Mouse (Mus musculus): ENCODE data around the gene Anxa11.
"Not testable (repeated sequence)": the region's sequence is repeated elsewhere in the genome, so short reads cannot be mapped to it uniquely, and the experiment has no call there.

Gene Anxa11

DNA sequence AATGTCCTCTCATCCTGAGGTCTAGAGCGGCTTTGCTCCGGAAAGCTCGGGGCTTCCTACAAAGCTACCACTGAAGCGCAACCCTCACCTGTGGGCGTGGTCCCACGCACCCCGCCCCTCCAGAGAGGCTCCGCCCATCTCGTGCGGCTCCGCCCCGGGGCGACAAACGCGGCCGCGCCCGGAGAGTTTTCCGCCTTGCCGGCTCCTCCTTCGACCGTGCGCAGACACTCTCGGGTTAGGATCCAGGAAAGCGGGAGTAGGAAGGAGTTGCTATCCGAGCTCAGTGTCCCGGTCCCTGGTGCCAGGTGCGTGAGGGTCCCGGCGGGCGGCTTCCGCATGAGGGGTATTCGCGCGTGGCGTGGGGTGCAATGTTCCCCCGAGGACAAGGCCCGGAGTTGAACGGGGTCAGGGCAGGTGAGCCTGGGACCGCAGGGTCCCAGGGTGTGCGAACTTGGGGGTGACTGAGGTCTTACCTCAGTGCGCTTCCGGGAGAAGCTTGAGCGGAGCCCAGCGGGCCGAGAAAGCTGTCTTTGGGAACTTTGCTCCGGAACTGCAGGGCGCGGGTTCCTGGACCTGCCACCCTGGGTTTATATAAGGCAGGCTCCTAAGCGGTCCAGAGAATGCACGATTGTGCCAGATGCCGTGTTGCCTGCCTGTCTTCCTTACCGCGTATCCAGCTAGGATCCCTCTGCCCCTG lies at the start of gene Anxa11:
TSS of gene Anxa11 (plus strand) at position 166 of the 697 bp plus-strand sequence.
- peak; percentile 48 for DNase-seq

DNA sequence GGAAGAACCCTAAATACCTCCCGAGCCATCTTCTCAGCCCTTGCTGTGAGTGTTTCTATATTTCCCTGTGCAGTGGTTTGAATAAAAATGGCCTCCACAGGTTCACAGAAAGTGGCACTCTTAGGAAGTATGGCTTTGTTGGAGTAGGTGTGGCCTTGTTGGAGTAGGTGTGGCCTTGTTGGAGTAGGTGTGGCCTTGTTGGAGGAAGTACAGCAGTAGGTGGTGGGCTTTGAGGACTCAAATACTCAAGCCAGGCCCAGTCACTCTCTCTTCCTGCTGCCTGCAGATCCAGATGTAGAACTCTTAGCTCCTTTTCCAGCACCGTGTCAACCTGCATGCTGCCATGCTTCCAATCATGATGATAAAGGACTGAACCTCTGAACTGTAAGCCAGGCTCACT lies 47.6 kb upstream of the Anxa11 start:
- DNase-seq = no peak

DNA sequence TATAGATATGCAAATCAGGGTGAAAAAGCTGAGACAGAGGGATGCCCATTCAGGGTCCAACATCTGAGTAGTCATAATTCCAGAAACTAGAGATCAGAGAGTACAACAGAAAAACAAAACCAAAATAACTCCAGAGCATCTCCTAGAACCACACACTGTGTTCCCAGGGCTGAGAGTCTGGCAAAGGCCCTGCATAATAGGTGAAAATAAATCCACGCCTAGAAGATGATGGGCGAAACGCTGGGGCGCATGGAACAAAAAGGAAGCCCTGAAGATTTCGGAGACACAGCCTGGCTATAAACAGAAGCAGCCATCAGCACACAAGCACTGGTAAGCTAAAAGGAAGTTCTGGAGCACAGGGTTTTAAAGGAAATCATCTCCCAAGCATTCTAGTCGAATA lies 46.9 kb upstream of the Anxa11 start:
- no peak for DNase-seq

DNA sequence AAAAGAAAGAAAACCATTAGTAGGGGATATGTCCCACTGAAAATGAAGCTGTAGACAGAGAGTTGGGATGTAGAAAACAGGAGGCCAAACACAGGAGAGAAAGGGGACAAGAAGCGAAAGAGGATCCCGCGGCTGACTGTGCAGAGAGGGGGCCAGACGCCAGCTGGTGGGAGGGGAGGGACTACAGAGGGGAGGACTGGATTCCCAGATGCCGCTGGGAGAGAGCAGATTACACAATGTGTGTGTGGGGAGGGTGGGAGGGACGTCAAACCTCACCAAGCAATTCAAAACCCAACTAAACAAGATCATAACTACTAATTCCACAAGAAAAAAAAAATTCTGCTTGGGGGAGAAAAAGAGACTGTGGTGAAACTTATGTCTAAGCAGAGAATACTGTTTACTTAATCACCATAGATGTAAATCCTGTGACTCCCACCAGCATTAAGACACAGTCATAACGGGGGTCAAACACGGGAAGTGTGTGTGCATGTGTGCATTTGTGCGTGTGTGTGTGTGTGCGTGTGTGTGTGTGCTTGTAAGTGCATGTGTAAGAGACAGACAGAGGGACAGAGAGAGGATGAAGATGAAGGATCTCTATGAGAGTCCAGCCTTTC lies 46.3 kb upstream of the Anxa11 start:
- no peak for DNase-seq

DNA sequence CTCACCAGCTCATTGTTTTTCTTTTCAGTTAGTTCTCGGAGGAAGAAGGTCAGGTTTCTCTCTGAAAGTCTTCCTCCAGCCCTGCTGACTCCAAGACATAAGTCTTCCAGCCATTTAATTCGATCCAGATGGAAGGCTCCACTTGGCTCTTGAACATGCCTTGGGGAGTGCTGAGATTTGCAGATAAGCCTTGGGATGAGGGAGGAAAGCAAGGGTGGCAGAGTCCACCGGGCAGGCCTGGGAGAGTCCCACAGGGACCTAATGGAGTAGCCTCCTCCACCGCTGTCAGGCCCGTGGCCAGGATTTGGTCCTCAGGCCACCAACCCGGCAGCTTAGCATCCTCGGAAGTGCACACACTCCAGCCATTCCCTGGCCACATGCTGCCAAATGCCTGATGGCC lies 45.3 kb upstream of the Anxa11 start:
- no peak for DNase-seq

DNA sequence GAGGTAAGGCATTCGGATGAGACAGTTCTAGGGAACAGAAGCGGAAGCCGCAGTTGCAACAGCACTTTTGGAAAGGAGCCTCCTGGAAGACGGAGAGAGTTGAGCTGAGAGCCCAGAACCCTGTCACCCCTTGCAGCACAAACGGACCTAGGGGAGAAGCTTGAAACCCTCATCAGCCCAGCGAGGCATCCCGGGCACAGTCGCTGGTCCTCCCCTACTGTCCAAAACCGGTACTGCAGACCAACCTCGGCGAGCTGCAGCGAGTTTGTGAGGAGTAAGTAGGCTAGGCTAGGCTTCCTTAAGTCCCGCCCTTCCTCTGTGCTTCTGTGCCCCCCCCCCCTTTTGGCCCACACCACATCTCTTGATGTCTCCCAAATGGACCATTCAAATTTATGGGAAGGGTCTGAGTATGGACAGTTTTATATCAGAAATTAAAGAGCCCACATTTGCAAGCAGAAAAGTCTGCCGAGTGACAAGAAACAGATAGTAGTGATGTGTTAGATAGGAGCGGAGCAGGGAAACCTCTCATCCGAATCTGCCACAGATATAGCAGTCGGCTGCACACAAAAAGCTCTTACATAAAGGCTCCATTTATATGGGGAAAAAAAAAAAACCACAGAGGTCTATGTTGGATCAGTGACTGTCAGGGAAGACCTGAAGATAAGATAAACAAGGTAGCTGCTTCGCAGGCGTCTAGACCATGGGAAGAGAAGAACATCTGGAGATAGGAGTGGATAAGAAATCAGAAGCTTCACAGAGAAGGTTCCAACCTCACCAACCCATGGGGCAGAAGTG lies 41.6 kb upstream of the Anxa11 start:
- peak; percentile 58 for DNase-seq

DNA sequence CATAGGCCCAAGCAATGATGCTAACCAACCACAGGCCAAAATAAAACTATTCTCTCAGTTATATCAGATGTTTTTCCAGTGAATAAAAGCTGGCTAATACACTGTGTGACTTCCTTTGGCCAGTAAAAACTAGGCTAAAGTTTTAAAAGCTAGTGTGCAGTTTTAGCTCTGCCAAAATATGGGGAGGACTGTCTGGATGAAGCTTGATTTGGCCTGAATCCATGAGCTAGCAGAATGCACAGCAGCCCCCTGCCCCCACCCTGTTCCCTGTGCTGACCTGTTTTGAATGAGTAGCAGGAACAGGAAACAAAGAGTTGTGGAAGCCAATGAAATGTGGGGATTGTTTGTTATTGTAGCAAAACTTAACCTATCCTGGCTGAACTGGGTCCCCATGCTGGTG lies 39.4 kb upstream of the Anxa11 start:
- no peak for DNase-seq

DNA sequence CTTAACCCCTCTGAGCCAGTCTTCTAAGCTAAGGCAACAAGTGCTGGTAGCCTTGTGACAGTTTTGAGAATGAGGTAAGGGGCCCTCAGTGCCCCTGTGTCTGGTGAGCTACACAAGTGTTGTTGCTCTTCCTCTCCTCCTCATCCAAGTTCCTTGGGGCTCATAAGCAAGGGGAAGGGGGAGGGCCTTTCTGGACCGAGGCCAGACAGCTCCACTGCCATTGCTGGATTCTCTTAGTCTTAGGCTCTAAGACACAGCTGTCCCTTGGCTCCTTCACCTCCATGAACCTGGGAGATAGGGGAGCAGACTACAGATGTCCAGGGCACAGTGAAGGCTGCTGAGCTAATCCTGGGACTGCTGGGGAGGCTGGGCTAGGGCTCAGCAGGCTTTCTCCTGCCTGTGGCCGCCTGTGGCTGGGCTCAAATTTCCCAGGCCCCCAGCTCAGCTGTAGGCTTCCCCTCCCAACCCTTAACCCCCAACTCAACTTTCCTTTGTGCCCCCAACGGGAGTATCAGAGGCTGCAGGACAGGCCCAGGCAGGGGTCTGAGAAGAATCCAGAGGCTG lies 38.6 kb upstream of the Anxa11 start:
- DNase-seq = no peak

DNA sequence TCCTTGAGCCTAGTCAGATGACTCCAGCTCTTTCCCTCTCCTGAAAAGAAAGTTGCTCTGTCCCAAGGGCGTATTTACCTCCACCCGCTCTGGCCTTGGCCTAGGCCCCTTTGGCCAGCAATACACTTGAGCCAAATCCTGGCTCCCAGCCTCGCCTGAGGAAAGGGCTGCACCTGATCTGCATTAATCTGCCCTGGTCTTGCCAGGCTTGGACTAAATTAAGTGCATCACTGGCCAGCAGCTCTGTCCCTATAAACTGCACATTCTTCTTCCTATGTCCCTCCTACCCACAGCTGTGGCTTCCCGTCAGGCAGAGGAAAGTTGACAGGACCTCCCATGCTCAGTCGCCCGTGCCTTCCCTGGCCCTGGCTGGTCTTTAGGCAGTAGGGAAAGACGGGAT lies 36.1 kb upstream of the Anxa11 start:
- DNase-seq = no peak

DNA sequence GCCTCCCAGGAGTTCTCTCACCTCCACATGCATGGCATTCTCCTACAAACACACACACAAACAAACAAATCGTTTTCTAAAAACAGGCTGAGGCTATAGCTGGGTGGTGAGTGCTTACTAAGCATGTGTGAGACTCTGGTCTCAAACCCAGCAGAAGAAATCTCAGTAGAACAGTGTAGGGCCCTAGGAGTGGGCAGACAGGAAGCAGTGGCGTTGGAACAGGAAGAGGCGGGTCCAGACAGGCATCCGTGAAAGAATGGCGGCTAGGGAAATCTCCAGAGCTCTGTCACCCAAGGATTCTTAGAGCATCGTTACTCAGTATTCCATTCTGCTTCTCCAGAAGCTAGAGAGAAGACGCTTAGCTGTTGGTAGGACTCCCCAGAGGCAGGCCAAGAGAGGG lies 35.4 kb upstream of the Anxa11 start:
- no peak for DNase-seq

DNA sequence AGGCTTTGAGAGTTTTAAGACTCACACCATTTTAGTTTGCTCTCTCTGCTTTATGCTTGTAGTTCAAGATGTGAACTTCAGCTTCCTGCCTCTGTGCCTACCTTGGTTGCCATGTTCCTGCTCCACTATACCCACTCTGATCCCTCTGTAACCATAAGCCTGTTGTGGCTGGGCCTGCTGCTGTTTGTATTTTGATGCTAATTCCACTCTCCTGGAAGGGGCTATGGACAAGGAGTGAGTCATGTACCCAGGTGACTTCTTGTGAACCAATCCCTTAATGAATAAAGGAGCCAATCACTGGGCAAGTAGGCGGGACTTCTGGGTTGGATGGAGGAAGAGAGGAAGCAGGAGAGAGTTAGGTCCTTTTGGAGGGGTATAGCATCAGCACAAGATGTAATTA lies 30.9 kb upstream of the Anxa11 start:
- not testable (repeated sequence) for DNase-seq

DNA sequence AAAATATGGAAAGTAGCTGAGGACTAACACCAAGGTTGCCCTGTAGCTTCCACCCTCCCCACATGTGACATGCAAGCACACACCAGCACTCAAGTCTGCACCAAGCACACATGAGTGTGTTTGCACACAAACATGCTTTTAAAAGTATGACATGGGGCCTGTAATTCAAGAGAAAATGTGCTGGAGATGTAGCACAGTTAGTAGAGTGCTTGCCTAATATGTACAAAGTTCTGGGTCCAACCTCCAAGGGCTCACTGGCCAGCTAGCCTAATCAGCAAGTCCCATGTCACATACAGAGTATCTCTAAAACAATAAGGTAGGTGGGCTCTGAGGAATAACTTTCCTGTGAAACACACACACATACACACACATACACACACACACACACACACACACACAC lies 27.8 kb upstream of the Anxa11 start:
- DNase-seq = no peak

DNA sequence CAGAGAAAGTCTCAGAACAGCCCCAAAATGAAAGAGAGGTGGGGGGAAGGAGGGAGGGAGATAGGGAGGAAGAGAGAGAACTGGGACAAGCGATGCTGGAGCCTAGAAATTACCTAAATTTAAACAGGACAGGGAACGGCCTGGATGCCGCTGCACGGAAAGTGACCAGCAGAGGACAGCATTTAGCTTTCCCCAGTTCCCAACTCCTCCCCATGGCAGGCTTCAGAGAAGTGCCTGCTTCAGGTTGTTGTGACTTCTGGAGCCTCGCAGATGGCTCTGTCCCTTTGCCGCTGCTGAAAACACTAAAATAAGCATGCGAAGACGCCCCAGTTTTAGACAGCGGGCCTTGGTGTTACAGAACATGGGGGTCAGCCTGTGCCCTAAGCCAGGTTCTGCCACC lies 25.5 kb upstream of the Anxa11 start:
- DNase-seq = peak; percentile 51

DNA sequence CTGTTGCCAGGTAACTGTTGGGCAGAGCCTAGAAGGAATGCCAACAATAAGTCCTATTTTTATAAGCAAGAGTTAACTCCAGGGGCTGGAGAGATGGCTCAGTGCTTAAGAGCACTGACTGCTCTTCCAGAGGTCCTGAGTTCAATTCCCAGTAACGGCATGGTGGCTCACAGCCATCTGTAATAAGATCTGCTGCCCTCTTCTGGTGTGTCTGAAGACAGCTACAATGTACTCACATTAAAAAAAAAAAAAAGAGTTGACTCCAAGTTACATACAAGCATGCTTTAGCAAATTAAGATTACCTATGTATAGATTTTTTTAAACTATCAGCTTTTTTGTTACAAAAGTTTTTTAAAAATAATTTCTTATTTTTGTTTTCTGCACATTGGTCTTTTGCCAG lies 19.4 kb upstream of the Anxa11 start:
- no peak for DNase-seq

DNA sequence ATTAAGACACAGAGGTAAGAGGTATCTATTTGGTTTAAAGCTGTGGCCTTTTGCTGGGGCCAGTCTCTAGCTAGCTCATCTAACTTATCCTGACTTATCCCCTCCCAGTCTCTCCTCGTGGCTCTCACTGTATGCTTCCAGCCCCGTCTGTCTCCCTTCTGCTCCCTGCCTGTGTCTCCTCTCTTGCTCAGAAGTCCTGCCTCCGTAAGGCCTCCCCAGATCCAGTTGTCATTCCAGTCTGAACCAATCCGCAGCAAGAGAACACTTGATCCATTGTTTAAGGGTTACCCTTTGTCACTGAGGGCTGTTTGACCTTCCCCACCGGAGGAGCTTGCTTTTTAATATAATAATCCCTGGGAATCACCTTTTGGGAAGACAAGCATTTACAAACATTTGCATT lies 17.0 kb upstream of the Anxa11 start:
- no peak for DNase-seq

DNA sequence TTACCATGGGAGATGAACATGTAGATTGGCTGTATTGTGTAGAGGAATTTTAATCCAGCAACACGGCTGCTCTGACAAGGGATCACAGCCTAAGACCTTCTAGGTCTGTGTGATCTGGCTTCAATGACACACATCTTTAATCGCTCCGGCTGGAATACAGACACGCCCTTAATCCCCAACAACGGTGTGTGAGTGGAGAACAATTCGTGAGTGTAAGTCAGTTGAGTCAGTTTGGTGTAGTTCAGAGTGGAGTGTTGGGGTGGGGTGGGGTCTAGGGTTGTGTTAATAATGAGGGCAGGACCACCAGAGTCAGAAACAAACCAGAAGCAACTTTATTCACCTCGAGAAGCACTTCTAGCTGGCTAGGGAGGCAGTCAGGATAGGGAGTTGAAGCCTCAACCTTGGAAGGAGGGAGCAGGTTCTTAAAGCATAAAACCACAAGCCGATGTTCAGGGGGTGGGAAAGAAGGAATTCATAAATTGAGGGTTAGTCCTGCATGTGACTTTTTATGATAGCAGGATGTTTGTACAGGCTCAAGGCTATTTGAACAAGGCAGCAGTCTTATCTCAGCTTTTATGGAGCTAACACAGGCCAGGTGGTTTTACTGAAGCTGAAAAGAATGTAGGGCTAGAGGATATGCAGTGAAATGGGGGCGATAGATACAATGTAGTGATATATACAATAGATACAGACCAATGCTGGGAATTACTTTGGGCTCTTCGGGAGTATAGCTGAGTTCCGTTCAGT lies 15.9 kb upstream of the Anxa11 start:
- DNase-seq = no peak

DNA sequence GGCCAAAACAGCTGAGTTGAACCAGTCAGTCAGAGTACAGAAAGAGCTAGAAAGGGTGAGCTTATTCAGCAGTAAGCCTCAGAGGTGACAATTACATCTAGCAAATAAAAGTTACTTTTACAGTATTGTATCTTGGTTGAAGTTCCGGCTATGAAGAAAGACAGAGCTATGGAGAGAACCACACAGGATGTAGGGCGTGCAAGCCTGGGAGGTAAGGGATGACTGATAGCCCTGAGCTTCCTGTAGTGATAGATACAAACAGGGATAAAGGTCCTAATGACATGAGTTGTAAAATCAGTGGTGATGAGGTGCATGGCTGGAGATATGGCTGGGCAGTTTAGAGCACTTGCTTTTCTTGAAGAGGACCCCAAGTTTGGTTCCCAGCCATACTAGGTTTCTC lies 15.1 kb upstream of the Anxa11 start:
- no peak for DNase-seq

DNA sequence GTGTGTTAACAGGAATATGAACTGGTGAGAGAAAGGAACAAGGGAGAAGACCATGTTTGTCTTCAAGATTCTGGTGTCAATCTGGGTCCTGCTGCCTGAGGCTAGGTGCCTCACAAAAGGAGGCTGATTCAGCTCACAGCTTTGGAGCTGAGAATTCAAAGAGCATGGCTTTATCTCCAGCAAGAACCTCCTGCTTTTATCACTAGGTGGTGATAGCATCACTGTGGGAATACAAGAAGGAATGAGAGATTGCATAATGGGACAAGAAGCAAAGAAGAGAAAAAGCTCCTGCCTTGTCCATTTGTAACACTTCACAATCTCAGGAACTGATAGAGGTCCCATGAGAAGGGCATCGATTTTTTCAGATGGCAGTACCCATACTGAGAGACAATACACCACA lies 10.6 kb upstream of the Anxa11 start:
- DNase-seq = no peak

DNA sequence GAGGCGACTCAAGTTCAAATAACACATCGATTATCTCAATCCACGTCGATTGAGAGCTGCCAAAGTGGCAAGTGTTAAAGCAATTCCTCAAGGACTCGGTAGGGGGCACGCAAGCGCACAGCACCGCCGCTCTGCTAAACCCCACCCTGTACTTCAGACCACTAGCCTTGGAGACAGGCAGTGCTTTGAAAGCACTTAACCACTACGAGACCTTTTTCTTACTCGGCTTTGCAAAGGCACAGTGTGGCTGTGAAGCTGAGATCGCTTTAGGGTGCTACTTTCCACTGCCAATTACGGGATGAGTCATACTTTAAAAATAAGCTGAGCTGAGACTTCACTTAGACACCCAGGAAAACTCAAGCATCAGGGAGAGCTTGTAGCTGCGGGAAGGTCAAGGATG lies 9.7 kb upstream of the Anxa11 start:
- peak; percentile 37 for DNase-seq

DNA sequence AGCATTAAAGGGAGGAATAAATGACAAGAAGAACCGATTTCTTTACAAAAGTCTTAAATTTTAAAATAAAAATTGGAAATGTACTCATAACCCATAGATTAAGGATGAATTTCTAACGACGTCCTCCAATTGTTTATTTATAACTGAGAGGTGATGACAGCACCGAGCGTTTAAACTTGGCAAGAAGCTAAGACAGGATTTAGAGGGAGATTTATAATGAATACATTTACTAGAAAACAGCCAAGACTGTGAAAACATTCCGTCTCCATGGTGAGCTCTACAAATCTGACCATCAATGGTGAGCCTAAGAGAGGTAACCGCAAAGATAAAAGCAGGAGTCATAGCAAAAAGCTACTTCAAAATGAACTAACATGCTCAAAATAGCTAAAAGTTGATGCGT lies 3.5 kb upstream of the Anxa11 start:
- no peak for DNase-seq

DNA sequence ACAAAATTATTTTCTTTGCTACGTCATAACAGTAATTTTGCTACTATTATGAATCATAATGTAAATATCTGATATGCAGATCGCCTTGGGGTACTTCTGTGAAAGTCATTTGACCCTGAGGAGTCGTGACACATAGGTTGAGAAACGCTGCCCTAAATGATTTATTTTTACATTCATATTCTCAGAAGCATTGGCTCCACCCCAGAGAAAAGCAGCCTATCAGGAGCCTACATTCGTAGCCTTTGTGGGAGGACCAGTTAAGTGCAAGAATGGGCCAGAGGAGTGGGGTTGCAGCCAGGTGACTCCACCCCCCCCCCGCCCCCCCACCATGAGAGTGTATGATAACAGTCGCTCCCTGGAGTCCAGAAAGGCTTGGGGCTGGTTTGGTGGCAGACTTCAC lies 2.2 kb upstream of the Anxa11 start:
- DNase-seq = no peak

DNA sequence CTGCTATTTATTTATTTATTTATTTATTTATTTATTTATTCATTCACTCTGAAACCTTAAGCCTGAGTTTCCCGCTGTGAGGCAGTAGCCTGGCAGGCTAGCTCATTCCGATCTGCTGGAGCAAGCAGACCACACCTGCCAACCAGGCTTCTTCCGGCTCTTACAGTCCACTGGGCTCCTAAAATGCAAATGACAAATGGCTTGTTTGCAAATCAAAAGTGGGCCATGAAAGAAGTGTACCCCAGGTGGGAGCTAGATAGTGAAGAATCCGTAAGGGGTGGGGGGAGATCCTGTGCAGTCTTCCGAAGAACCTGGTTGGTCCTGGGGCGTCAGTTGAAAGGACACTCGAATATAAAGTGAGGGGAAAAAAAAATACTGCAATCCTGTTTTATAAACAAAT lies 995 bp upstream of the Anxa11 start:
- no peak for DNase-seq

DNA sequence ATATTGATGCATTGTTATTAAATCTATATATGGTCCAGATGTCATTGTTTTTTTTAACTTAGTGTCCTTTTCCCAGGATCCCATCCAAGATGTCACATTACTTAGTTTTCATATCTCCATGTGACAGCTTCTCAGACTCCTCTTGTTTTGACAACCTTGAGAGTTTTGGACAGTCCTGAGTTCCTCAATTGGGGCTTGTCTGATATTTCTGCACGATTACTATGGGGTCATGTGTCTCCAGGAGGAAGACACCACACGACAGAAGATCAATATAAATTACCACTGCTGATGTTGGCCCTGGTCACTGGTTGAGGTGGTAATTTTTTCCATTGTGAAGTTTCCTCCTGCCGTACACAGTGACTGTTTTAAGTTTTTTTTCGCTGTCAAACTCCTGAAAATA lies 377 bp upstream of the Anxa11 start:
- DNase-seq = no peak

Data from cerebellum, adult 11 months (tissue).